Mouse (Mus musculus) T-cell, adult 2 months (primary cell): ENCODE results near the gene Irf2.
"Not testable (repeated sequence)": the region's sequence is repeated elsewhere in the genome, so short reads cannot be mapped to it uniquely, and the experiment has no call there.

Source experiments
- DNase-seq: peaks from one replicate; pipeline ENCODE4 v3.0.0; 2022; ENCODE audit warnings: low spot score

Gene Irf2

DNA sequence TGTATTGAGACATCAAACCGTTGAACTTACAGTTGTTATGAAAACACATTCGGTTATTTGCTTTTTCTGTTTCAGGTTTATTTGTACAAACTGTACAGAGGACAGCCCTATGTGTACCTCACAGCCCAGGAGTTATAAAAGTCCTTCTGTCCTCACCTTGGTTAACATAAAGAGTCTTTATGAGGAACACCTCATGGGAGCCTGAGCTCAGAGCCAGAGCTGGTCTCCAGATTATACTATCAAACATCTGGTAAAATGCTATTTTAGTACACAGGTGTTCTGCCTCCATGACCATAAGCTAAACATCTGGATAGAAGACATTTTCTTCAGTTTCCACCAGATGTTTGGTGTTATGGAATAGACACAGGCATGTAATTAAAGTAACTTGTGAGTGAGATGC is 13.1 kb upstream of the Irf2 start:
- DNase-seq, result no peak

DNA sequence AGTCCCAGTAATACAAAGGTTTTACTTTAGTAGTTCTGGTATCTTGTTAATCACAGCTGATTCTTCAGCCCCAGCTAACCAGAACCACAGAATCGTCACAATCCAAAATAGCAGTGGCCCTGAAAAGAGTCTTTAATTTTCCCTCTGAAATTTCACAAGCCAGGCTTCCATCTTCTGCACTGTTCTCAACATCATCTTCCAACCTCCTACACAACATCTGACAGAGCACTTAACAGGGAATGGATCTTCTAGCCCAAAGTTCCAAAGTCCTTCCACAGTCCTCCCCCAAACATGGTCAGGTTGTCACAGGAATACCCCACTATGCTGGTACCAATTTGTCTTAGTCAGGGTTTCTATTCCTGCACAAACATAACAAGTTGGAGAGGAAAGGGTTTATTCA is 9.9 kb upstream of the Irf2 start:
- DNase-seq, result not testable (repeated sequence)

- DNase-seq, result no peak
These were observed 7.1 kb upstream of the Irf2 start for GRCm38 (mm10) chr8:46732381-46732915.

GRCm38 (mm10) chr8:46733603-46734002 is 5.9 kb upstream of the Irf2 start:
- DNase-seq, result no peak

- DNase-seq, result no peak
These were observed 4.0 kb upstream of the Irf2 start for GRCm38 (mm10) chr8:46735505-46735904.

GRCm38 (mm10) chr8:46736260-46736659 is 3.3 kb upstream of the Irf2 start:
- DNase-seq, result peak; percentile 11

- no peak for DNase-seq
These were observed 2.1 kb upstream of the Irf2 start for GRCm38 (mm10) chr8:46737421-46737820.

GRCm38 (mm10) chr8:46737907-46738306 is 1.6 kb upstream of the Irf2 start:
- DNase-seq, result no peak

- no peak for DNase-seq
These were observed 931 bp upstream of the Irf2 start for GRCm38 (mm10) chr8:46738601-46739000.

- DNase-seq, result peak; percentile 54
These were observed 502 bp downstream of the Irf2 start for GRCm38 (mm10) chr8:46739956-46740512.

GRCm38 (mm10) chr8:46740513-46741280 is 1.2 kb downstream of the Irf2 start:
- peak; percentile 43 for DNase-seq

DNA sequence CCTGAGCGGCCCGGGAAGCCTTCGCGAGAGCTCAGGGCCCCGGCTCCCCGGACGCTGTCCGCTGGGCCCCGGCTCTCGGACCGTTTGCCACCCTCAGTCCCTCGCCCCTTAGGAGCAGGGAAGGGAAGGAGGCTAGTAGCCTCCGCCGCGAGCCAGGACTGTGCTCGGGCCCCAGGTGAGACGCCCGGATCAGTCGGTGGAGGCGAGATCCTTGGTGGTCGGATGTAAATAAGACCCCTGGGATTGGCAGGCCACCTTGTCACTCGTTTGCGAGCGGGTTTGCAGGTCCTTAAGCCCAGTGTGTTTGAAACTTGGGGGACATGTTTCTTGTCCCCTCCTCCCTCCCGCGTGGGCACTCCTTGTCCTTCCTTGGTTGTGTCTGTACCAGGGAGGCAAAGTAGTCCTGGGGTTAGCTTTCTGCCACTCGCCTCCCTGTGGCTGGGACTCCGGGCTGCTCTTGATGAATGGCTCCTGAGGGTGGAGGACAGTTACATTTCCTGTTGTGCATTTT is 1.8 kb downstream of the Irf2 start:
- peak; percentile 38 for DNase-seq

DNA sequence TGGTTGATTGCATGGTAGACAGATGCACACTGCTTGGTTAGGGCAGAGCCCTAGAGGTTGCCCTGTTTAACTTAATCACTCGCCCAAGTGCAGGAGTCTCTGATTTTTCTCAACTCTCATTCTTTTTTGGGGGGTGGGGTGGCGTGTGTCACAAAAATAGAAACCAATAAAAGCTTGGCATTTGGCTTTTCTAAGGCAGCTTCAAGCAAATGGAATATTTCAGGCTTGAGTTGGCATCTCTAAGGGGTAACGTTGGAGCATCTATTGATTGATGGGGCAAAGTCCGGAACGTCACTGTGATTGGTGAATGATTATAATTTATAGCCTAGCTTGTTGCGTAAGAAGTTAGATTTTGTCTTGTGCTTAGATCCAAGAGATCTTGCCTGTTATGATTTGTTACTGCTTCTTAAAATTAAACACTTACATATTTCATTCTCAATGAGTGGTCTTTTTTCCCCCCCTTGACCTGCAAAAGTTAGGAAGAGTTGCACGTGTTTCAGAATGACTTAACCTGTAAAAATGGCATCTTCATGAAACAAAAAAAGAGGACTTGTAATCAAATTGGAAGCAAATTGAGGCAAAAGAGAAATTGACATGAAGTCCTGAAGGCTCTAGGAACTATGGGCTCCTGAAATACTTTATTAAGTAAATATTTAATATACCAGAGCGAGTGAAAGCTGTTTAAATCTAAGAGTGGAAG is 2.6 kb downstream of the Irf2 start:
- peak; percentile 9 for DNase-seq

DNA sequence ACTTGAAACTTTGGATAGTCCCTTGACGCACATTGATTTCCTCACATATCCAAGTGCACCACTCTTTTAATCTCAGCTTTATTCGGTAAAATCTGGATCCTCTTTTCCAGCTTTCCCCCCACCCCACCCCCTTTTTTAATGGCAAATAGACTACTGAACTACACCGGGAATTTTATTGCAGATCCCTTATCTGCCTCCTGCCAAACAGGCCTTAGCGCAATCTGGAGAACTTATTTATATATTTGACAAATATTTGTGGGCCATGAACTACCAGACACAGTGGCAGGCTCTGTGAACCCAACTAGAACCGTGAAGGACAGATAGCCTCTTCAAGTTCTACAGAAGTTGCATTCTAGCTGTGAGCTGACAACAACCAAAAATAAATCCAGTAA is 3.2 kb downstream of the Irf2 start:
- DNase-seq, result no peak

DNA sequence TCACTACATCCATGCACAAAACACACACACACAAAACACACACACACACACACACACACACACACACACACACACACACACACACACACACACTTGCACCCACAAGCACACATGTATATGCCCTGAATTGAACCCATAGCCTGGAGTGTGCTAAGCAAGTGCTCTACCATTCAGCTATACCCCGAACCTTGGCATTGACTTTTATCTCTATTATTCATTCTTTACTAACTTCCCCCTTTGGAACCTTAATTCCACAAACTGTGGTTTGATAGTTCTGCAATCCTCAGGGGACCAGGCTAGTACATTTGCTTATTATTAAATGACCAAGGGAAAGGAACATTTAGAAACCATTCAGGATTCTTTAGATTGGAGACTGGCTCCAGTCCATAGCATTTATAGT is 5.9 kb downstream of the Irf2 start:
- DNase-seq, result no peak

DNA sequence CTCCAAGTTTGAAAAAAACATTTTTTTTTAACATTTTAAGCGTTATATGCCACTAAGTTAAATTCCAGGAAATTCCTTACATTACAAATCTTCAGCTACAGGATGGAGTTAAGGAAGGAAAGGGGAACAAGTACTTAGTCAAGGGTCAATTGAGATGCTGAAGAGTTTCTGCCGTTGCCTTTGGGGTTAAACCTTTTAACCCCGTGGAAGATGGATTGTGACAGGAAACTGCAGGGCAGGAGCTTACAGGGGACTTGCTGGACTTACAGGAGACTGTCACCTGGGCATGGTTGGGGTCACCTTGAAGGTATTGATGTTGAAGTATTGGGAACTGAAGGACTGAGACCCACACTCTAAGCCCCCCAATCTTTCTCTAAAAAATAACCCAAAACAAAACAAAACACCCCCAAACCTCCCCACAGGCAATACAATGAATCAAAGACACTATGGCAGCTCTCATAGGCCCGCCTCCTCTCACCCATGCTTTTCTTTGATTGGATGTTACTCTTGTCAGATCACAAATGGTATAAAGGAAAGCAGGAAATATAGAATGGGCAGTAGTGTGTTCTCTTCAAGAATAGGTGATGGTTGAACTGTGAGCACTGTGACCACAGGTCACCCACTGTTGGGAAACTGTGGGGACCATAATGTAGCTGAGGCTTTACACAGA is 7.9 kb downstream of the Irf2 start:
- peak; percentile 53 for DNase-seq

- DNase-seq, result no peak
These were observed 10.5 kb downstream of the Irf2 start for GRCm38 (mm10) chr8:46750000-46750399.

- no peak for DNase-seq
These were observed 11.0 kb downstream of the Irf2 start for GRCm38 (mm10) chr8:46750566-46750965.

DNA sequence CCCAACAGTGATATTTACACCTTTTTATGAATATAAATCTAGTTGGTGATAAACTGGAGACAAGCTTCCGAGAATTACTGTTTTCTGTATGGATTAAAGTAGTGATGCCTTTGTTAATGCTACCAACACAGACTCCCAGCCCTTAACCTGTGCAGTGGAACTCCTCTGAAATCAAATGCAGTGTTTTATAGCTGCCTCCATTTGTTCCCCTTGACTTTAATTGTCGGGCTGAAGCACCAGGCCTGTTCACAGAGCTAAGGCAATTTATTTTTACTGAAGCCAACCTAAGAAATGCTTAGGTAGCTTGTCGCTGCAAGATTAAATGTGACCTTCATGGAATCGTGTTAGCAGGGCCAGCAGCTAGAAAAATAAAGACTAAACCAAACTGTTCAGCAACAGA is 11.6 kb downstream of the Irf2 start:
- no peak for DNase-seq

DNA sequence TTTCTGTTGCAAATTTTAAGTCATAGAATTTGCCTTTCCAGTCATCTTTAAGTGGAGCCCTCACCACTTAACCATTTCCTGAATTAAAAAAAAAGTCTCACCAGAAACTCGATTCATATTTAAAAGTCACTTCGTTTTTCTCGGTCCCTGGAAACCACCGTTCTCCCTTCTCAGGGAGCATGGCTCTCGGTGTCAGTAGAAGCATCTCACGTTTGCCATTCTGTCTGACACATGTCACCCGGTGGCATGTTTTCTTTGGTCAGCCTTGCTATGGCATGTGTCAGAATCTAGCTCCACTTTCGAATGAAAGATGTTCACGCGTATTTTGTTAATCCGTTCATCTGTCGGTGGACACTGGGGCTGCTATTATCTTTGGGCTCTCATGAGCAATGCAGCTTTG is 13.5 kb downstream of the Irf2 start:
- DNase-seq, result no peak

DNA sequence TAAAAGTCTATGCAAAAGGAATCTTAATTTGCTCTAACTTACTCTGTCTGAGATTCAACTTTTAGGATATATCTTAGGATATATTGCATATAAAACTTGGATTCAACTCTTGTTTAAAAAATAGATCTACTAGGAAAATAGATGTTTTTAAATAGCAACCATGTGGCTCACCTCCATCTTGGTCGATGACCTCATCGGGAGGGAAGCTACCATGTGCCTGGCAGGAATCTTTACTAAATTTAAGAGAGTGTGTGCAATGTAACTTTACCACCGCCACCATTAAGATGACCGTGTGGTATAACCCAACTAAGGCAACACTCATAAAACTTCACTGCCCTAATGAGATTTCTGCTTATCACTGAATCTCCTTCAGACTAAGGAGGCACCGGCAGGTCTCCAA is 14.8 kb downstream of the Irf2 start:
- no peak for DNase-seq

- peak; percentile 76 for DNase-seq
These were observed 16.3 kb downstream of the Irf2 start for GRCm38 (mm10) chr8:46755731-46756333.
